13 mouse cellular contexts compared by ENCODE assay signal in the genomic region with DNA sequence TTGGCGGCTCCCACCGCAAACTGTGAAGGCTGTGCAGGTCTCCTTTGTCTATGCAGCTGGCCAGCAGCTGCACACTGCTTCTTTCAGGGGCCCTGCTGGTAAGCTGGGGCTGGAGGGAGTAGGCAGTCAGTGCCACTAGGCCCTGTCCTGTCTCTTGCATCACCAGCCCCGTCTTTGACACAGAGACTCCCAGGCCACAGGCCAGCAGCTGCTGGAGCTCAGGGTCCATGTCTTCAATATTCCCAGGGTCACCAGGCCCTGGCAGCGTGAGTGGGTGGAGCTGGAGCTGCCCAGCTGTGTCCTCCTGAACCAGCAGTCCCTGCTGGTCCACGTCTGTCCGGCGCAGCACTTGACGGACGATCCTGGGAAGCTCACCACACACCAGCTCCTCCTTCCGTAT. TPM values are rescaled to one million over a fixed set of nuclear protein-coding genes. Genes with fewer than 3 reads are reported as not detected.
DNase-seq lines count a peak whose midpoint lies in the region; ATAC-seq lines count a peak whose summit lies in the region.
"Had no signal": no experiment of that assay in that cellular context is flagged by ENCODE, and none has a peak within 500 bp of the region (broad histone marks: within the 10 kb centered on the region; RNA-seq: fewer than 3 reads in every experiment).

No protein-coding gene starts in this region.

- DNase-seq in heart, adult 11 months, result peak; percentile 91
- DNase-seq in heart, embryonic 10.5 days (ENCODE audit: low spot score), result no peak
- DNase-seq in kidney, postnatal 25 days, result peak; percentile 30 to 82
- no peak for DNase-seq in kidney, adult 8-10 months
- DNase-seq in midbrain, embryonic 10.5 days (ENCODE audit: low spot score), result no peak
- DNase-seq in frontal cortex, postnatal 14 days (ENCODE audit: low spot score in 2 of 2), result no peak
- DNase-seq: cerebellum, adult 18-20 months; left cerebral cortex, postnatal 4 days had no signal

- H3K4me2 ChIP-seq in midbrain, embryonic 15.5 days, result no peak overlapping the region
- H3K4me2 ChIP-seq: hindbrain, embryonic 15.5 days; lung, embryonic 15.5 days had no signal

- ATAC-seq in midbrain, embryonic 15.5 days (replicated peaks), result no peak
- ATAC-seq: CD4-positive, CD25-positive, alpha-beta regulatory T cell, adult 4 months had no signal

- H3K27ac ChIP-seq in heart, embryonic 10.5 days, result no peak overlapping the region
- H3K27ac ChIP-seq in midbrain, embryonic 10.5 days (replicated peaks), result peak overlapping the region; percentile 47; the same call in 1 of the 2 replicates
- H3K27ac ChIP-seq in midbrain, embryonic 15.5 days, result no peak overlapping the region
- H3K27ac ChIP-seq: hindbrain, embryonic 15.5 days; lung, embryonic 15.5 days had no signal

- peaks cover 57% of the 10 kb centered on the region for H3K4me1 ChIP-seq in heart, embryonic 10.5 days
- H3K4me1 ChIP-seq in midbrain, embryonic 10.5 days, result peaks cover 20% of the 10 kb centered on the region
- H3K4me1 ChIP-seq in midbrain, embryonic 15.5 days, result no peaks in the 10 kb centered on the region

- no peaks in the 10 kb centered on the region for H3K9me3 ChIP-seq in heart, embryonic 10.5 days
- H3K9me3 ChIP-seq in midbrain, embryonic 10.5 days (replicated peaks), result no peaks in the 10 kb centered on the region
- H3K9me3 ChIP-seq in midbrain, embryonic 15.5 days, result no peaks in the 10 kb centered on the region
- H3K9me3 ChIP-seq: hindbrain, embryonic 15.5 days; lung, embryonic 15.5 days had no signal

- no peak overlapping the region for H3K4me3 ChIP-seq in heart, embryonic 10.5 days
- H3K4me3 ChIP-seq in midbrain, embryonic 10.5 days, result no peak overlapping the region
- H3K4me3 ChIP-seq in midbrain, embryonic 15.5 days, result no peak overlapping the region
- H3K4me3 ChIP-seq: hindbrain, embryonic 15.5 days; lung, embryonic 15.5 days had no signal

- no peak overlapping the region for H3K9ac ChIP-seq in midbrain, embryonic 15.5 days
- H3K9ac ChIP-seq: hindbrain, embryonic 15.5 days; lung, embryonic 15.5 days had no signal

- WGBS in heart, embryonic 10.5 days, result 73% methylated on average over 10 of the region's 10 CpGs
- 78% methylated on average over 10 of the region's 10 CpGs for WGBS in midbrain, embryonic 10.5 days
- 76% methylated on average over 10 of the region's 10 CpGs for WGBS in midbrain, embryonic 15.5 days

- peaks cover 78% of the 10 kb centered on the region for H3K36me3 ChIP-seq in heart, embryonic 10.5 days
- no peaks in the 10 kb centered on the region for H3K36me3 ChIP-seq in midbrain, embryonic 10.5 days
- H3K36me3 ChIP-seq in midbrain, embryonic 15.5 days (replicated peaks), result no peaks in the 10 kb centered on the region
- H3K36me3 ChIP-seq: hindbrain, embryonic 15.5 days; lung, embryonic 15.5 days had no signal

- H3K27me3 ChIP-seq in heart, embryonic 10.5 days (ENCODE audit: insufficient read depth, poor library complexity, severe bottlenecking), result no peaks in the 10 kb centered on the region
- H3K27me3 ChIP-seq in midbrain, embryonic 10.5 days (ENCODE audit: low read depth, poor library complexity, severe bottlenecking), result peaks cover 28% of the 10 kb centered on the region
- H3K27me3 ChIP-seq in midbrain, embryonic 15.5 days (replicated peaks), result no peaks in the 10 kb centered on the region
- H3K27me3 ChIP-seq: hindbrain, embryonic 15.5 days; lung, embryonic 15.5 days had no signal

RNA-seq across cellular contexts. Expression of gene Xirp1, which starts 6.4 kb away (rescaled TPM):
- polyA plus RNA-seq in heart, embryonic 10.5 days (2016; fragmentation: Nextera tagmentation; extraction: Ambion mirVana), result 41.1 and 90.1 TPM in 2 replicates
- polyA plus RNA-seq in midbrain, embryonic 10.5 days (2016; fragmentation: Nextera tagmentation; extraction: Ambion mirVana), result not detected in 2 replicates
- polyA plus RNA-seq in midbrain, embryonic 15.5 days (2015; fragmentation: Nextera tagmentation; extraction: Ambion mirVana), result 0.03 TPM in 1 of 2 replicates, not detected in the other
- polyA plus RNA-seq: CD4-positive, CD25-positive, alpha-beta regulatory T cell, adult 4 months; forebrain, embryonic 11.5 days; hindbrain, embryonic 15.5 days had no signal

RNA-seq across cellular contexts. Expression of gene Csrnp1, which starts 32.5 kb away (rescaled TPM):
- 7.5 and 8.0 TPM in 2 replicates for polyA plus RNA-seq in heart, embryonic 10.5 days (2016; fragmentation: Nextera tagmentation; extraction: Ambion mirVana)
- 1.9 and 2.7 TPM in 2 replicates for polyA plus RNA-seq in midbrain, embryonic 10.5 days (2016; fragmentation: Nextera tagmentation; extraction: Ambion mirVana)
- polyA plus RNA-seq in midbrain, embryonic 15.5 days (2015; fragmentation: Nextera tagmentation; extraction: Ambion mirVana), result 1.4 and 1.5 TPM in 2 replicates

RNA-seq across cellular contexts. Expression of gene Cx3cr1, which starts 52.7 kb away (rescaled TPM):
- 1.1 and 4.1 TPM in 2 replicates for polyA plus RNA-seq in heart, embryonic 10.5 days (2016; fragmentation: Nextera tagmentation; extraction: Ambion mirVana)
- polyA plus RNA-seq in midbrain, embryonic 10.5 days (2016; fragmentation: Nextera tagmentation; extraction: Ambion mirVana), result 5.9 and 6.7 TPM in 2 replicates
- 8.0 and 8.1 TPM in 2 replicates for polyA plus RNA-seq in midbrain, embryonic 15.5 days (2015; fragmentation: Nextera tagmentation; extraction: Ambion mirVana)

Comparison
In these comparisons a context has a peak if more than half of its experiments do, and no peak if none do; other contexts are left out.
1. DNase-seq: peak in heart, adult 11 months (single experiment) and kidney, postnatal 25 days (2 of 2); none in heart, embryonic 10.5 days (single experiment), kidney, adult 8-10 months (0 of 2), midbrain, embryonic 10.5 days (single experiment) and frontal cortex, postnatal 14 days (0 of 2).
2. RNA of gene Xirp1, which starts 6.4 kb away (polyA plus RNA-seq): 41.1 to 90.1 TPM in heart, embryonic 10.5 days; not detected in midbrain, embryonic 10.5 days and 0.03 TPM in midbrain, embryonic 15.5 days; every median in the first group is over 10 times any median in the second.